Mouse (Mus musculus) monocyte, adult 2 months (primary cell): ENCODE measurements around the gene Jpt1.
"Not testable (repeated sequence)": the region's sequence is repeated elsewhere in the genome, so short reads cannot be mapped to it uniquely, and the experiment has no call there.

ENCODE experiments used
- DNase-seq, 2 experiments: peaks; one replicate each; pipeline ENCODE4 v3.0.0; 2022; ENCODE audit warnings: low spot score in 2 of 2, low read depth in 1 of 2

Jpt1 gene

GRCm38 (mm10) chr11:115512407-115513183 lies 1.6 kb downstream of the Jpt1 start:
- peak; percentile 46 to 66 for DNase-seq

DNA sequence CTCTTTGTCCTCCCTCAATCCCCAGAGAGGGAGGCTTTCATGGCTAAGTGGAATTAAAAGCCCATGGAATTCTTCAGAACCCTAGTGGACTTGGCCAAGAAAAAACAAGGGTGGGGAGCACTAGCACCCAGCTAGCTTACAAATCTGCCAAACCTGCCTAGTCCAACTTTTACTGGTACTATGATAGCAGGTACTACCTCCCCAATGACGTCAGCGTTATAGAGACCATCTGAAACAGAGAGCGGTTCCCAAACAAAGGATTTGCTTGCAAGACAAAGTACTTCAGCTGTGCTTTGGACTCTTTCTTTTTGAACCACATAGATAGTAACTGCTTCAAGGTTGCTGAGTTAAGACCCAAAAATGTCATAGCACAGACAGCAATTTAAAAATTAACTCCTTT lies 2.2 kb downstream of the Jpt1 start:
- DNase-seq, result no peak

GRCm38 (mm10) chr11:115511121-115511520 lies 3.1 kb downstream of the Jpt1 start:
- no peak for DNase-seq

DNA sequence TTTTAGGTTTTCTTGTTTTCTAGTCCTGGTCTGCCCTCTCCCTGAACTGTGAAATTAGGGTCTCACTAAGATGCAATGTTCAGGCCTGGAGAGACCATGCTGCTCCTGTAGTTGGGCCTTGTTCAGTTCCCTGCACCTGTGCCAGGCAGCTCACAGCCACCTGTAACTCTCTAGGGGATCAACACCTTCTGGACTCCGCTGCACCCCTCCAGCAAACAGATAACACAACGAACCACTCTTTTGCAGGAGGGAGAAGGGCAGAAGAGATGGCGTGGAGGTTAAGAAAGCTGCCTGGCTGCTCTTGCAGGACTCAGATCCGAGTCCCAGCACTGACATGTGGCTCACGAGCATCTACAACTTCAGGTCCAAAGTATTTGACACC lies 3.7 kb downstream of the Jpt1 start:
- no peak for DNase-seq

- DNase-seq, result no peak
Measured at GRCm38 (mm10) chr11:115509773-115510506, 4.2 kb downstream of the Jpt1 start.

- no peak for DNase-seq
Measured at GRCm38 (mm10) chr11:115508061-115508460, 6.1 kb downstream of the Jpt1 start.

DNA sequence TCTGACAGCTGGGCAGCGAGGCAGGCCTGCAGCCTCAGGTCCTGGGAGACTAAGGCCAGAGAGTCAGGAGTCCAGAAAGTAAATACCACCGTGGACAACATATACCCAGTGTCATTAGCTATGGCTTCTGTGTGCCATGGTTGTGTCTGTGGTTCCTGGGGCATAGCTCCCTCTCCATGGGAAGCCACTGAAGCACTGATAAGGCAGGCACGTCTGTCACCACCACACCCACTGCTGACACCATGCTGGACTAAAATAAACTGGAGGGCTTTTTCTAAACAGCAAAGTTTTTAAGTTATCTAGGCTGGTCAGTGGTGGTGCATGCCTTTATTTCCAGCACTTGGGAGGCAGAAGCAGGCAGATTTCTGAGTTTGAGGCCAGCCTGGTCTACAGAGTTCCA lies 7.6 kb downstream of the Jpt1 start:
- no peak for DNase-seq

DNA sequence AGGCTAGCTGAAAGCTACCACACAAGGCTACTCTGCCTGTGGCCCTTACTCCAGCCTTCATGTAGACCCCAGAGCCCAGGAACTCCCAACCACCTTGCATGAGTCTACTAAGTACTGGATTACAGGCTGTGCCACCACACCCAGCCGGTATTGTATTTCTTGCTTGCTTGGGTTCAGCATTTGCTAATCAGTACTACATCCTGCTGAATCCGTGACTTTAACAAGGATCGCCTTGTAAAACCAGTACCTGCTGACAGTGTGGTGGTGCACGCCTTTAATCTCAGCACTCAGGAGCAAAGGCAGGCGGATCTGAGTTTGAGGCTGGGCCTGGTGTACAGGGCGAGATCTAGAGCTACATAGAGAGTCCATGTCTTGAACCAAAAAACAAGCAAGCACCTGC lies 11.6 kb downstream of the Jpt1 start:
- no peak for DNase-seq

GRCm38 (mm10) chr11:115496559-115496958 lies 17.6 kb downstream of the Jpt1 start:
- not testable (repeated sequence) for DNase-seq

DNA sequence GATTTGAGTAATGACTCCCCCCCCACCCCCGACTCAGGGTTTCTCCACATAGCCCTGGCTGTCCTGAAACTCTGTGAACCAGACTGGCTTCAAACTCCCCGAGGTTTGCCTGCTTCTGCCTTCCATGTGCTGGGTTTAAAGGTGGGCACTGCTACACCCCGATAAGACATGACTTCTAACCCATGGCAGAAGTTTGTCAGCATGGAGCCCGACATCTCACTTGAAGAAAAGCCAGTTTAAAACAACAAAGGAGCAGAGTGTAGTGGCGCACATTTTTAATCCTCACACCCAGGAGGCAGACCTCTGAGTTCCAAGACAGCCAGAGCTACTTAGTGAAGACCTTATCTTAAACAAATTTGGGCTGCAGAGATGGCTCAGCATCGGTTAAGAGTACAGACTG lies 21.8 kb downstream of the Jpt1 start:
- no peak for DNase-seq

DNA sequence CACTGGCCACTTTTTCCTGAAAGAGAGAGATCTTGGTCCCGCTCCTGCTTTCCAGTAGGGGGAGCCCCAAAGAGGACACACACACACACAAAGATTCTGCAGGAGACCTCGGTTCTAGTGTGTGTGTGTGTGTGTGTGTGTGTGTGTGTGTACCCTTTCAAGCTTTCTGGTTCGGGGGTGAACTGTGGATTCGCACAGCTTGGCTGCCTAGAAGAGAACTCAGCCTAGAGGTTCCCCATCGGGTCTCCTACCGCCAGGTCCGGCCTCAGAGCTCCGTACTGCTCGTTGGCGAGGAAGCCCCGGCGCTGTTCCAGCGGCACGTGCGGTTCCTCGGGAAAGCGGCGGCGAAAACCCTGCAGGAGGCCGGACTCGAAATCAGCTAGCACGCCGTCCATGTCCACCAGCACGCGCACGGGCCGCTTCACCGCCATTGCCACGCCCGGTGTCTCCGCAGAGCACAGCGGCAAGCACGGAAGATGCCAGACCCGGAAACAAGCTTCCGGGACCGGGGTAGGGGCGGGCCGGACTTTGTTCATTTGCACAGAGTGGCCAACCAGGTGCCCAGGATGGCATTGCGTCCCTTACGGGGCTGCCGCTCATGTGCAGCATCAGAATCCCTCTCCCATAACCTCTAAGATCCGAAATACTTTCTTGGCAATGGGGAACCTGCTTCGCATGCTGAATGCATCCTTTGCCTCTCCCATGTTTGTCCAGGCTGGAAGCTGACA lies 22.7 kb downstream of the Jpt1 start, which contains the start of gene Nt5c:
Gene Nt5c (minus strand): TSS at position 507 of the 728 bp plus-strand sequence.
- peak; percentile 20 to 62 for DNase-seq

GRCm38 (mm10) chr11:115490441-115491355 lies 23.5 kb downstream of the Jpt1 start:
- DNase-seq, result no peak

- DNase-seq, result no peak
Measured at GRCm38 (mm10) chr11:115488551-115489104, 25.6 kb downstream of the Jpt1 start.

DNA sequence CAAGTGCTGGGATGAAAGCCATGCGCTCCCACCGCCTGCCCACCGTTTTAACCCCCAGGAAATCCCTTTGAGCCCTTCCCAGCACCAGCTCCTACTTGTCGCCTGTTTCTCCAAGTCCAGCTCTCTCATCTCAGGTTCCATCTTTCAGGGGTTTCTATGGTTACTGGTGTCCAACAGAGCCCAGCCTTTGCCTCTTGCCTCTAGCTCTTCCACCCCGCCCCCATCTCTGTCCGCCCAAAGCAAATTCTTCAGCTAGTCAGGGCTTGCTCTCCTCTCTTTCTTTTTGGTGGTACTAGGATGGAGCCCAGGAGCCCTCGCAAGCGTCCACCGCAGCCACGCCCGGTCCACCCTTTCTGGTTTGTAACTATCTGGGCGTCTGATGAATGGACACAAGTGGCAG lies 29.0 kb downstream of the Jpt1 start:
- DNase-seq, result no peak

GRCm38 (mm10) chr11:115483726-115484125 lies 30.5 kb downstream of the Jpt1 start:
- DNase-seq, result peak; percentile 48 to 71

- no peak for DNase-seq
Measured at GRCm38 (mm10) chr11:115483278-115483677, 30.9 kb downstream of the Jpt1 start.

DNA sequence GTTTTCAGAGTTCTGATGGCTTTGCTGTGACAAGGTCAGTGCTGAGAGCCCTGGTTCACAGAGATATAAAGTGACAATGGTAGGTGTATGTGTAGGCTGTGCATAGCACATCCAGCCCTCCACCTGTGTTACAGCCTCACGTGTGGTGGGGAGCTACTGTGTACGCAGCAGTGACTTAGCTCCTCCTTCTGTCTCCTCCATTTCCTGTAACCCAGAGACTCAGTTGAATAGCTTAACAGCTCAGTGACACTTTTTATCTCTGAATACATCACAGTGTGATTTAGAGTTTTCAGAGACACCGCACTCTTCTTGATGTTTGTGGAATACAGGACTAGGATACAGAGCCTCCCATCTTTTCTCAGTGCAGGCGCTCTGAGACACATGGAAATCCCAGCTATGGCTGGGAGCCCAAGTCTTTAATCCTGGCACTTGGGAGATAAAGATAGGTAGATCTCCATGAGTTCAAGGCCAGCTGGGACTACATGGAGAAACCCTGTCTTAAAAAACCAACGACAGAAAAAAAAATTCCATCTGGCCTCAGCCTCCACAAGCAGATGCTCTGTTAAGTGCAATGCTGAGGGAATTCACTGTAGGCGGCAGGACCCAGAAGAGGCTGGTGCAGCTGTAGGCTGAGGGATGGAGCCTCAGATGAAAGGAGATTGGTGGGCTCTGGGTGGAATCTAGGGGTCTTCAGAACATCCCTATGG lies 32.5 kb downstream of the Jpt1 start:
- DNase-seq, result no peak

DNA sequence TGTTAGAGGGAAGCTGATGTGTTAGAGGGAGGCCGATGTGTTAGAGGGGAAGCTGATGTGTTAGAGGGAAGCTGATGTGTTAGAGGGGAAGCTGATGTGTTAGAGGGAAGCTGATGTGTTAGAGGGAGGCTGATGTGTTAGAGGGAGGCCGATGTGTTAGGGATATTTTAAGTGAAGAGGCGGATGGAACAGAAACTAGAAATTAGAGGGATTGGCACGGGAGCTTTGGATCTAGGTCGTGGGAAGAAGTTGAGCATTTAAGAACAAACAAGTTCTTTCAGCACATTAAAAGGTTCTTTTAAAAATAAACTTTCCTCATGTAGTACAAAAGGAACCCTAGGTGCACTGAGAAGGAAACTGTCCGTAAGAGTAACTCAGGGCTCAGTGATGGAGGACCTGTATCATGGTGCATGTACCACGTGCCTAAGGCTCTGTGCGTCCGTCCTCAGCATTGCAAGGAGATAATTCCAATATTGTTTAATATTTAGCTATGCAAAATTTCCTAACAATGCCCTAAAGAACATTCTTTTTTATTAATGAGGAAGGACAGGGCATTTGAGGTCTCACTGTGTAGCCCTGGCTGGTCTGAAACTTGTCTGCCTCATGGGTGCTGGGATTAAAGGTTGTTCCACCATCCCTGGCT lies 35.8 kb downstream of the Jpt1 start:
- DNase-seq, result no peak

- DNase-seq, result not testable (repeated sequence)
Measured at GRCm38 (mm10) chr11:115477388-115477787, 36.8 kb downstream of the Jpt1 start.
